Mouse (Mus musculus) 3T3-L1 (cell line): ENCODE measurements around the gene Vmn1r137.
"Not testable (repeated sequence)": the region's sequence is repeated elsewhere in the genome, so short reads cannot be mapped to it uniquely, and the experiment has no call there.

Experiments used
- DNase-seq: peaks from one replicate; pipeline ENCODE4 v3.0.0-alpha.2; 2015; ENCODE audit warnings: low read depth, low spot score

The Vmn1r137 gene

DNA sequence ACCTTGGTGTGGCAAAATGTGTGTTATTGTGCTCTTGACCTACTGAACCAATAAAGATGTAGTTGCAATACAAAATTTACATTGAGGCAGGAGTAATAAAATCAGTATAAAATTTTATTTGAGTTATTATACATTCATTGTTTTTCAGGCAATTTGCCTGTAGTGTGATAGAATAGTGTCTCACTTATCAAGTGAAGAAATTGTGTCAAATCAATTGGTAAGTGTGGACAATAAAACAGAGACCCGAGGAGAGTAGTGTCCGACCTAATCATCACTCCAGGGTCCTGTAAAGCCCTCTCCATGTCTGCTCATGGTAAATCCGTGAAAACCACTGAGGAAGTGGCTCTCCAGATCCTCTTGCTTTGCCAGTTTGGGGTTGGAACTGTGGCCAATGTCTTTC, at the start of gene Vmn1r137:
Vmn1r137 (plus strand) TSS at position 301 of the 400 bp plus-strand sequence.
- not testable (repeated sequence) for DNase-seq

DNA sequence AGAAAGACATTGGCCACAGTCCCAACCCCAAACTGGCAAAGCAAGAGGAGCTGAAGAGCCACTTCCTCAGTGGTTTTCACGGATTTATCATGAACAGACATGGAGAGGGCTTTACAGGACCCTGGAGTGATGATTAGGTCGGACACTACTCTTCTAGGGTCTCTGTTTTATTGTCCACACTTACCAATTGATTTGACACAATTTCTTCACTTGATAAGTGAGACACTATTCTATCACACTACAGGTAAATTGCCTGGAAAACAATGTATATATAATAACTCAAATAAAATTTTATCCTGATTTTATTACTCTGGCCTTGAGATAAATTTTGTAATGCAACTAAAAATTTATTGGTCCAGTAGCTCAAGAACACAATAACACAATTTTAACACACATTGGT, 34.4 kb downstream of the Vmn1r137 start, which contains the start of gene Vmn1r138:
Vmn1r138 (minus strand) TSS at position 101 of the 400 bp plus-strand sequence.
- DNase-seq: not testable (repeated sequence)
